Mouse (Mus musculus) ES-Bruce4 (cell line): ENCODE data around the gene Sntb2.

ENCODE experiments used
- CTCF ChIP-seq: IDR thresholded peaks from one replicate; pipeline ENCODE4 v1.8.1; 2011; ENCODE audit warnings: low read depth, low read length
- EP300 ChIP-seq: IDR thresholded peaks from 2 replicates; pipeline ENCODE4 v1.6.1; 2011; ENCODE audit warnings: low read depth, low read length; ENCODE audit not compliant: insufficient read depth
- POLR2A ChIP-seq: IDR thresholded peaks from one replicate; pipeline ENCODE4 v1.8.1; 2011; ENCODE audit warnings: low read length; ENCODE audit not compliant: insufficient read depth

GRCm38 (mm10) chr8:106937081-106937800 lies 1.7 kb downstream of the Sntb2 start:
- TF ChIP-seq CTCF (no peak), EP300 (no peak), POLR2A (no peak)
